Mouse (Mus musculus) testis, adult 2 months (tissue): ENCODE results near the gene Acvr2b.

Experiments
- CTCF ChIP-seq: fragments of 200-500 bp; IDR thresholded peaks from 2 replicates; pipeline ENCODE4 v1.5.1; 2012; ENCODE audit warnings: low read depth, mild to moderate bottlenecking, inconsistent platforms, low read length, moderate library complexity; ENCODE audit not compliant: control insufficient read depth, insufficient read depth, insufficient replicate concordance
- POLR2A ChIP-seq: fragments of 200-500 bp; IDR thresholded peaks from 2 replicates; pipeline ENCODE4 v1.6.1; 2012; ENCODE audit warnings: low read depth, mild to moderate bottlenecking, inconsistent platforms, low read length, moderate library complexity; ENCODE audit not compliant: control insufficient read depth

- TF ChIP-seq CTCF: no peak
- no peak for TF ChIP-seq POLR2A
Observed at GRCm38 (mm10) chr9:119478345-119478744, 76.4 kb downstream of the Acvr2b start.
